Mouse (Mus musculus) urinary bladder, adult 2 months (tissue): ENCODE measurements around the gene Slc17a8. TPM values are rescaled to one million over a fixed set of nuclear protein-coding genes. Genes with fewer than 3 reads are reported as not detected.
"Not testable (repeated sequence)": the region's sequence is repeated elsewhere in the genome, so short reads cannot be mapped to it uniquely, and the experiment has no call there.

Source experiments
- DNase-seq: peaks from one replicate; pipeline ENCODE4 v3.0.0; 2022; ENCODE audit warnings: low spot score
- polyA plus RNA-seq: library from polyadenylated mRNA; depleted of rRNA; stranded (reverse); fragments of >200 nt; gene quantifications from 2 replicates; pipeline ENCODE4 v1.2.3, GENCODE M21; 2012; rRNA removed

The Slc17a8 gene
- 0.01 and 0.04 TPM in 2 replicates for polyA plus RNA-seq

DNA sequence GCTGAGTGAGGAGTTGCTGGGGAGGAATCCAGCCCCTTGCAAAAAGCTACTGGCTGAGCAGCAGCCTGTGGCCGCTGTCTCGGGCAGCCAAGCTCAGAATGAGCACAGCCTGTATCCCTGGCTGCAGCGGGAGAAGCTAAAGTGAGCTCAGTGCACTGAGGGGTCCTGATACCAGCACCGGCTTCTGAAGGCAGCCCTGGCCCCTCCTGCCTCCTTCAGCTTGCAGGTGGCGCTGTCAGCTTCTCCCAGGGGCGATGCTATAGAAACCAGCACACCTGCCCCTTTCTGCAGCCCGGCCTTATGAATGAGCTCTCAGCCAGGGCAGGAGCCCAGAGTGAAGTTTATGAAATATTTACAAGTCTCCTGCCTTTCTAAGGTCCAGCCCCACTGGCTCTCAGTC, at the start of gene Slc17a8:
TSS of gene Slc17a8 (minus strand) at position 125 of the 400 bp plus-strand sequence.
- no peak for DNase-seq

DNA sequence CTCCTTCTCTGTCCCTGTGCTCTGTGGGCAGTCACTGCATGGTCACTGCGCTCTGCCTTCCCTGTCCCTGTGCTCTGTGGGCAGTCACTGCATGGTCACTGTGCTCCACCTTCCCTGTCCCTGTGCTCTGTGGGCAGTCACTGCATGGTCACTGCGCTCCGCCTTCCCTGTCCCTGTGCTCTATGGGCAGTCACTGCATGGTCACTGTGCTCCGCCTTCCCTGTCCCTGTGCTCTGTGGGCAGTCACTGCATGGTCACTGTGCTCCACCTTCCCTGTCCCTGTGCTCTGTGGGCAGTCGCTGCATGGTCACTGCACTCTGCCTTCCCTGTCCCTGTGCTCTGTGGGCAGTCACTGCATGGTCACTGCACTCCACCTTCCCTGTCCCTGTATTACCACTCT, 49.3 kb upstream of the Slc17a8 start:
- not testable (repeated sequence) for DNase-seq

DNA sequence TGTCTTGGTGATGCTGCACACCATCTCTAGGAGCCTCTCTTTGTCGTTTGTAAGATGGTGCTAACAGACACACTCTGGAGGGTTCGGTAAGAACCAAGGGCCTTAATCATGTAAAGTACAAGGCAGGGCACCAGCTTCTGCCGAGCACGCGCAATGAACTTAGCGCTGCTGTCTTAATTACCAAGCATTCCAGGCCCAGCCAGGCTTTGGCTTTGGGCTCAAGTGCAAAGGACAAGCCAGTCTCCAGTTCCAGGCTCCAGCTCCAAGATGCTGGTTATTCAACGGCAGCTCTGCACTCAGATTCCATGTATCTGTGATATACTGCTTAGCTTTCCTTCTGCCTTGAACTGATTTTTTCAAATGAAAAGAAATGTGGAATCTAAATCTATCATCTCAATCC, 46.5 kb upstream of the Slc17a8 start:
- no peak for DNase-seq

DNA sequence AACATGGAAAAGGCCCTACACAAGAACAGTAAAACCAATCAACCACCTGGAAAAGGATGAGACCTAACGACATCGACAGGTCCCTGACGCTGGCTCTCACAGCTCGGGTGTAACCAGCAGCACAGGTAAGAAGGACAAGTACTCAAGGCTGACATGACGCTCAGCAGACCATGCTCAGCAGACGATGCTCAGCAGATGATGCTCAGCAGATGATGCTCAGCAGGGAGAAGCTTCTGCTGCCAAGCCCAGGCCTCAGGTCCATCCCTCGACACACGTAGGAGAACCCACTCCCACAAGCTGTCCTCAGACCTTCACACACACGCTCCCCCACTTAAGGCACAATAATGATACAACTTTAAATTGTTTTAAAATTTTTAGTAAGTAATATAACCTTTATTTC, 44.6 kb upstream of the Slc17a8 start:
- DNase-seq, result no peak

DNA sequence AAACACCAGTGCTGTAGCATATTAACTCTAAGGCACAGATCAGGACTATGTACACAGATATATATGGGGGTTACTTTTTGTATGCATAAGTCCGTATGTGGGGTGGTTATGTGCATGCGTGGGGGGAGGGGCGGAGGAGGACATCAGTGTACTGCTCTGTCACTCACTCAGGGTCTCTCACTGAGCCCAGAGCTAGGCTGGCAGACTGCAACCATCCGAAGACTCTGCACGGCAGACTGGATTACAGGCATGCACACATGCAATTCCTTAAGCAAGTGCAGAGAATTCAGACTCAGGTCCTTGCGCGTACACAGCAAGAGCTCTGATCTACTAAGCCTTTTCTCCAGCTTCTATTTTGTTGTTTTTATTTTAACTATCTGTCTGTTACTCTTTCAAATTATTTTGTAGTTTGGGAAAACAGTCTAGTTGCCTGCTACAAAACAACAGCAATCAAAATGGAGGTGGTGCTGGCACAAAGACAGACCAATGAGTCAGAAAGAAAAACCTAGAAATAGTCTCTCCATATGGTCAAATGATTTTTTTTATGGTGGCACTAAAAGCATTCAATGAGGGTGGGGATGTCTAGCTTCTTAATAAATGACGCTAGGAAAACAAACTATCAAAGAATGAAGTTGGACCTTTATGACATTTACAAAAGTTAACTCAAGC, 44.1 kb upstream of the Slc17a8 start:
- no peak for DNase-seq

DNA sequence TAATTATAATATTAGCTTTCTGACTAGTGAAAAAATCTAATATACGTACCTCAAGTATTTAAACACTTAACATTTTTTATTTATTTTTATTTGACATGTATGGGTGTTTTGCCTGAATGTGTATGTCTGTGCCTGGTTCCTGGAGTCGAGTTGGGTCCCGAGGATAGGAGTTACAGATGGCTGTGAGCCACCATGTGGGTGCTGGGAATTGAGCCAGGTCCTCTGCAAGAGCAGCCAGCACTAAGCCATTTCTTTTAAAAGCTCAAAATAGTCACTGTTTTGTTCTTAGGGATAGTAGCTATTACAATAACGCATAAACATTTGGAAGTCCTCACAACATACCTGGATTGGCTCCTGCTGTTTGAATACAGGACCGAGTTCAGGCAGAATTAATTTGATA, 35.3 kb upstream of the Slc17a8 start:
- DNase-seq, result no peak

DNA sequence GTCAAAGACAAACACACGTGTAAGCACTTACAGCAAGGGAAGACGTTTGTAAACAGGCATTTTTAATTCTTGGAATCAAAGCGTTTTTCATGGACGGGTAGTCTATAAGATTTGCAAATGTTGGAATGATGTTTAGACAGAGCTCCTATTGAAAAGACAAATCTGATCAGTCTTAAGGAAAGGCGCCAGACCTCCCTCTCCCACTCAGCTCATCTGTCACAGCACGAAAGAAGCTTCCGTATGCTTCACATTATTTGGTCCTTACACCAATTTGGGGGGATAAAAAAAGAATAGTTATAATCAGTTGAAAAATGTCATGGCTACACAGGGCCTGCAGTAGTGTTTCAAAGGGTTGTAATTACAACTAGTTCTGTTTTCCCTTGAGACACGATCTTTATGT, 31.9 kb upstream of the Slc17a8 start:
- DNase-seq, result no peak

DNA sequence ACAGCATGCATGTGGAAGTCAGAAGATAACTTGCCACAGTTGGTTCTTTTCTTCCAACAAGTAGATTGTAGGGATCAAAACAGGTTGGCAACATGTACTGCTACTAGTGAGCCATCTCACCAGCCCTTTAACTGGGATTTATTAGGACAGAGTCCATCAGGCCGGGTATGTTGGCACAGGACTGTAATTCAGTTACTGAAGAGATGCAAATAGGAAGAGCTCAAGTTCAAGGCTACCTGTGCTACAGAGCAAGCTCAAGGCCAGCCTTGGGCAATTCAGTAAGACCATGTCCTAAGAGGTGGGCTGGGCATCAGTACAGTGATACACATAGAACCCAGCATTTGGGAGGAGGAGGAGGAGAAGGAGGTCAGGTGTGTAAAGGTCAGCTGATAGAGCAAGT, 30.6 kb upstream of the Slc17a8 start:
- DNase-seq, result no peak

DNA sequence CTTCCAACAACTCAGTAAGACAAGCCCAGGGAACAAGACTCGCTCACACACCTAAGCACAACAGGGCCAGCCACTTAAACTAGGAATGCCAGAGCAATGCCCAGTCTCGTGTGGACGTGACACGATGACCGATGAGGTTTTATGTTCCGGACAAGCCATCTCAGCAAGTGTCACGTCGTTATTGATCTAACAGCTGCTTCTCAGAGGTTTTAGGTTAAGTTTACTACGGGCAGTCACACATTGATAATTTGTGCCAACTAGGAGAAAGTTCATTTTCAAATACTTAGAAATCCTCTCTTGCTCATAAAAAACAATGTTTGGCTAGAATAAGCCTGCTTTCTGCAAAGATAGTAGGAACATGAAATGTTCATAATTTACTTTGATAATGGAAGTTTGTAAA, 25.9 kb upstream of the Slc17a8 start:
- no peak for DNase-seq

DNA sequence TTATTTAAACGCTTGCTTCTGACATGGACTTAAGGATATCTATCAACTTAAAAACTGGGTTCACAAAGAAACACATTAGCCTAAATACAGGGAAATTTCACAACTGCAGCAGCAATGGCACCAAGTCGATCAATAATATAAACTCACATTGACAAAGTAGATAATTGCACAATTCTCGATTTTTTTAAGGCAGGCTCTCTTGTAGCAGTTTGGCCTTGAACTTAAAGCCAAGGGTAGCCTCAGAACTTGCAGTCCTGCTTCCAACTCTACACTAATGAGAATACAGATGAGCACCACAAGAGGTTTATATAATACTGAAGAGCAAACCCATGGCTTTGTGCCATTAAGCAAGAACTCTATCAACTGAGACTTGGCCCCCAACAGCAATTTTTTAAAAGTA, 15.9 kb upstream of the Slc17a8 start:
- DNase-seq, result no peak

DNA sequence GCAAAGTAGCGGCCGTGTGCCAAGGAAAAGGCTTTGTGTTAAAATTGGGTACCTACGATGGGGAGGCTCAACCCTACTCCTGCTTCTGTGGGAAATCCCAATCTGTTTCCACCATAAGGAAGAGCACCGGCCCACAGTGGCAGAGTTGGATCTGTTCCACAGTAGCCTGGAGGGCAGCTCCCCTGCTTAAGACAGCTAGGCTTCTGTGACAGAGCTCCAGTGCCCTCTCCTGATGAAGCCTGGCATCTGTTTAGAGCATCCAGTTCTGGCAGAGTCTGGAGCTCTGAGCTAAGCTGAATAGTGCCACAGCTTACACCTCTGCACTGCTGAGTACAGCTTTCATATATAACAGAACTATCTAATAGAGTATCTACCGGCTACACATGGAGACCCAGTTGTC, 14.0 kb upstream of the Slc17a8 start:
- no peak for DNase-seq

DNA sequence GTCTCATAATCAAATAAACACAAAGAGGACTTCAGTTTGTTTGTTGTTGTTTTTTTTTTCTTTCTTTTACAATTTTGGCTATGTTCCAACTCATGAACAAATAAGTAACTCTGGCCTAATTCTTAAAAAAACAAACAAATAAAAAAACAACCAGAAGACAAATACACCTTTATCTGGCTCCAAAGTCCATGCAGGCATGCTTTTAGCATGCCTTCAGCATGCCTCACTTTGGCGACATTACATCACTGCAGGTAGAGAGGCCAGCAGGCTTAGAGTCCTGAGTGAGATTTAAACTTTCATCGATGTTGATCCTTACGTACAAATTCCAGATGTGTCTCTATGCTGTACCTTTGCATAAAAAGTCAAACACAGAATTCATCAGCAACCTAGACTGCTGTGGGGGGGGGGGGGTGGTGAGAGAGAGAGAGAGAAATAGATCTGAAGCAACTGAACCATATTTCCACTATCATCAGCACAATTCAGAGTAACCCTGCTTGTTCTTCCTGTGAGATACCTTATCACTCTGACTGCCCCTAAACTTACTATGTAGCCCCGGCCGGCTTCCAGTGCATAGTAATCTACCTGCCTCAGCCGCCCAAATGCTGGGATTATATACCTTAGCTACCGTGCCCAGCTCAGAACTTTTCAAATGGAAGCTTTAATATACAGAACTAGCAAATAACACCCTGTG, 12.8 kb upstream of the Slc17a8 start:
- DNase-seq, result no peak

DNA sequence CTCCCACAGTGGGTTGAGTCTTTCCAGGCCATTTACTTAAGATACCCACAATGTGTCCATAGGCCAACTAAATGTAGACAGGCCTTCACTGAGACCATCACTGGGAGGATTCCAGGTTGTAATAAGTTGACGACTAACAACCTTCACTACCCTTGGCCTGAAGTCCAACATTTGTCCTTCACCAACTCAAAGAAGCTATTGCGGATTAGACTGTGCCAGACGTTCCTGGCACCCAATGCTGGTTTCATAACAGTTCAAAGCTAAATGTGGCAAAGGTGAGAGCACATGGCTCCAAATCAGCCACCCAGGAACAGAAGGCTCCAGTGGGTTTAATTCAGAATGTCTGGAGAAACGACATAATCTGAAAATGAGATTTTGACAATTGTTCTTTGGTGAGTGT, 12.1 kb upstream of the Slc17a8 start:
- no peak for DNase-seq

DNA sequence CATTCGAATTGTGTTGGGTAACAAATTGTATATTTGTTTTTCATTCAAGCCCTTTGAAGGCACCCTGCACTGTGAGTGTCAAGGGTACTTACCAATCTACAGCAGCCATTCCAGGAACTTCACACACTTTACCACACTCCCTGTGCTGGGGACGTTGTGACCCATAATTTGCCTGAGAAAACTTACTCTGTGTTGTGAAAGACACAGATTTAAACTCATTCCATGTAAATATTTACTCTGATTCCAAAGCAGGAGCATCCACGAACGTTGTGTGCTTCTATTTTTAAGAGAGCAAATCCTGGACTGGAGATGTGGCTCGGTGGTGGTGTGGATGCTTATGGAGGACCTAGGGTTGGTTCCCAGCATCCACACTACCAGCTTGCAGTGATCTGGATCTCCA, 10.8 kb upstream of the Slc17a8 start:
- no peak for DNase-seq

DNA sequence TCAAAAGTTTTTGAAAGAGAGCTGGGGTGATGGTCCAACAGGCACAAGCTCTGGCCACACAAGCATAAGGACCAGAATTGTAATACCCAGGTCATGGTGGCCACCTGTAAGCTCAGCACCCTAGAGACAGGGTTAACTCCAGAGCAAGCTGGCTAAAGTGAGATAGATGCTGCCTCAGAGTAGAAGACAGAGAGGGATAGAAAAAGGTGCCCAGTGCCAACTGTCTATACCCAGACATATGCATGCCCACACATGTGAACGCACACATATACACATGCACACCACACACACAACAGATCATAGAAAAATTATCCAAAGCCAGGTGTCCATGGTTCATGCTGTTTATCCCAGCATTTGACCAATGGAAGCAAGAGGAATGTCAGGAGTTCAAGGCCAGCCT, 9.5 kb upstream of the Slc17a8 start:
- no peak for DNase-seq

DNA sequence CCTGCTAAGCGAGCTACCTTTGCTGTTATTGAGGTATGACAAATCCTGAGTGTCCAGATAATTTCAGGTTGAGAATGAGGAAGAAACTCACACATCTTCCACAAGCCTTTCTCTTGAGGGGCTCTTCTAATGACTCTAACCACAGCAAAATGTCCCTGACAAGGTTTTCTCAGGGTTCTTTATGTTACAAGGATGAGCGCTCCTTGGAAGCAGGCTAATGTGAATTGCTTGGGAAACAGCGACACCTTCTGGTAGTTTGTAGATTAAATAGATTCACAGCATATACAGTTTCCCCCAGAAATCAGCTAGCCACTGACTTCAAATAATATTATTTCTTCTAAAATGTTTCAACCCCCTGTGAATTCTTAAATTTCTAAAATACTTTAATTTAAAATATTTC, 9.0 kb upstream of the Slc17a8 start:
- DNase-seq, result no peak

DNA sequence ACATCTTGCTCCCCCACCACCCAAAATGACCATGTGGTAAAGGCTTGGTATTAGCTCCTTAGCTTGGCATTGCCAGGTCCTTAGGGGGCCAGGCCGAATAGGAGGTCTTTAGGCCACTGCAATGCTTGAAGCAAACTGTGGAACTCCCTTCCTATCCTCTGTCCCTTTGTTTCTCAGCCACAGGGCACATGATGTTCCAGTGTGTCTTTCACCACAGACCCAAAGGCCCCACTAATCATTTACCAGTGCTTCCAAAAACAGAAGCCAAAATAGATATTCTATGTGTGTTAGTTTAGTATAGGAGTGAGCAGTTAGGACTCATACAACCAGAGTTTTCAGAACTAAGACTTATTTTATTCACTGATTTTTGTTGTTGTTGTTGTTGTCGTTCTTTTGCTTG, 5.7 kb upstream of the Slc17a8 start:
- DNase-seq, result no peak

DNA sequence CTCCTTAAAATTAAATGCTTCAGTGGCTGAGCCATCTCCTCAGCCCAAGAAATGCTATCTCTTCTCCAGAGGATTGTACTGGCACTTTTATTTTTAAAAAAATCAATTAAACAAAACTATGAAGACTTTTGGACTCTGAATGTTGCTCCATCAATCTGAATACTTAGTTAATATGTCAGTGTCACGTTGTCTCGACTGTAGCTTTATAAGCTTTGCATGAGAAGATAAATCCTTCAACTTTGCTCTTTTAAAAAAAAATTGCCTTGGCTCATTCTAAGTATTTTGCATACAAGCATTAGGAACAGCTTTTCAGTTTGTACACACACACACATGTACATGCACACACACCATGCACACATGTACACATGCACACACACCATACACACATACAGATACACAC, 3.1 kb upstream of the Slc17a8 start:
- no peak for DNase-seq

DNA sequence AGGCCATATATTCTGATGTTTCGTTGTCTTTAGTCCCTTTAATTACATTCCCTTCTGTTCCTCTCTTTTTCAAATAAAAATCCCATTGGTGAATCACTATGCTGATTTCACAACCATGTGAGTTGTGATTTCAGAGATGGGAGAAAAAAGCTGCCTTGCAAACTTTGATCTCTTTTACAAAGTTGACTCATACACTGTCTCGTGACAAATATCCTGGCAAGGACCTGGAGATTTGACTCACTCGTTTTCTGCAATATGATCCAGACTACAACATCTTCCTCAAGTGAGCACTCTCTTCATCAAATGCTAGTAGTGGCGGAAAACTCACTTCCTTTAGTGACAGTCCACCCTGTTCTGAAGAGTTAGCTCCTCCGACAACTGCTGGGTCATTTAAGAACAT, 21.7 kb downstream of the Slc17a8 start:
- no peak for DNase-seq

DNA sequence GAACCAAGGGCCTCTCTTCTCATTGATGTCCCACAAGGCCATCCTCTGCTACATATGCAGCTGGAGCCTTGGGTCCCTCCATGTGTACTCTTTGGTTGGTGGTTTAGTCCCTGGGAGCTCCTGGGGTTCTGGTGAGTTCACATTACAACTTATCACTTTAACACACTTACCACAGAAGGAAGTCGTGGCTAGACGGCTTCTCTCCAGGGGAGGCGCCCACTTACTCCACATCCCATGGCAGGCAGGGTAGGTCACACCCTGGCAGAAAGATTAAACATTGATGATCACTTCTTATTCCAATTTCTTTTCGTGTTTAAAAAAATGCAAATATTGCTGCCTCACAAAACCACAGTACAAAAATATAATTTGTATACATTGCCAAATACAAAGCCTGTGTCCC, 23.8 kb downstream of the Slc17a8 start:
- DNase-seq, result no peak

DNA sequence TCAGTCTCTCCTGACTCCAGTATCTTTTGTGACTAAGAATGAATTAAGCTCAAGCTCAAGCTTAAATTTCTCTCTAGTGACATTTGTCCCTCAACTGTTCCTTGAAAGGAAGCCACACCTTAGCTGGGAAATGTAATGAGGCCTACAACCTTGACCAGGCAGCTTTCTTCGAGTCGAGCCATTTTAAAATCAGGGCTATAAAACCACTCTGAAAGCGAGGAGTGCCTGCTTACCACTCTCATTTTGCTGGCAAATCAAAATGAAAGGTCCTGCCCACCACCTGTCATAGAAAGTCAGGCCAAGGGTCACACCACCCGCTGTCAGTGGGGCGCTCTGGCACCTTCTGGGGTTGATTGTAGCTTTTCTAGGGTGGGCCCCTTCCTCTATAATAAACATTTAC, 25.1 kb downstream of the Slc17a8 start:
- DNase-seq, result no peak

DNA sequence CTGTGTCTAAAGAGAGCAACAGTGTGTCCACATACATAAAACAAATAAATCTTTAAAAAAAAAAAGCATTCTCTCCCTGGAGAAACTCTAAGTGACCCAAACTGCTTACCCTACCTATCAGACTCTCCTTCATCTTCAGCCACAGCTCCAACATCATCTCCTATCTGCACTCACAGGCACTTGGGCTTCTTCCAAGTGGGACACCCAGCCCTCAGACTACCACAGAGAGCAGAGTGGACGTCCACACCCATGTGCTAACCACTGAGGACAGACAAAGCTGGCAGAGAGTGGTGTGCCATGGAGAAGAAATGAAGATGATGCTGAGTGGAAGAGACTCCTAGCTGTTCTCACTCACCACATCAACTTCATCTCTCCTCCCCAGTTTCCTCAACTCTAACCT, 25.5 kb downstream of the Slc17a8 start:
- no peak for DNase-seq

DNA sequence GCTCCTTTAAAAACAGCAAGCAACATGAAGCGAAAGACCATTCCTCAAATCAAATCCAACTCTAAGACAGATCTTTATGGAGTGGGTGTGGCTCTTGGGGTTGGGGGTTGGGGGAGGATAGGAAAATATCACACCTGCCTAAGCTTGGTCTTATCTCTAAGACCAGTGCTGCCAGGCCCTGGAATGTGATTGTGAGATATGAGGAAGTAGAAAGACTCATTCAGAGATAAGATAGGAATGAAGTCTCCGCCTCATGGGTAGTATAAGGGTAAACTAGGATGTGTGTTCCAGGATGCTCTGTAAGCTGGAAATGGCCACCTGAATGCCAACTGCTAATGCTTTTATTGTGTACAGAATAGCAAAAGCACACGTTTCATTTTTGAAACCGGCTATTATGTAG, 26.7 kb downstream of the Slc17a8 start:
- DNase-seq, result no peak

DNA sequence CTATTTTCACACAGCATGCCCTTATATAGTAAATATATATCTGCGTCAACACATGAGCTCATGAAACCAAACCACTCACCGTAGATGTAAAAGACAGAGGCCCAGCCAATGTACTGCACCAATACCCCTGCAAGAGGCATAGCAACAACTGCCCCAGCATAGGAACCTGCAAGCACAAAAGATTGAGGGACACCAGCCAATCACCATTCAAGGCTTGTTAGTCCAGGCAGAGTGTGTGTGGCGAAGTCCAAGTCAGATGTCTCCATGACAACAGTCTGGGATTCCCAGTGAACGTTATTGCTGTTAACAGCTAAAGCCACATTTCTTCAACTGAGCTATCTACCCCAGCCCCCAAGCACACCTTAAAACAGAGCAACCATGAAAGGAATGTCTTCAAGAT, 28.3 kb downstream of the Slc17a8 start:
- DNase-seq, result no peak
